Mouse (Mus musculus) liver, embryonic 14 days (tissue): ENCODE measurements around the gene Uqcc2. TPM values are rescaled to one million over a fixed set of nuclear protein-coding genes. Genes with fewer than 3 reads are reported as not detected.

Source experiments
- polyA plus RNA-seq: library from polyadenylated mRNA; depleted of rRNA; stranded (reverse); fragments of >200 nt; gene quantifications from 2 replicates; pipeline ENCODE4 v1.2.3, GENCODE M21; 2012; rRNA removed

Gene Uqcc2
- 131 TPM in 2 replicates for polyA plus RNA-seq

GRCm38 (mm10) chr17:27133551-27134141 lies at the start of gene Uqcc2:
TSS of gene Uqcc2 (minus strand) at chr17:27133916.

GRCm38 (mm10) chr17:27167545-27167944 lies 33.8 kb upstream of the Uqcc2 start, which contains the start of gene Ip6k3:
TSS of gene Ip6k3 (minus strand) at chr17:27167795.

Other genes with a start within 250 kb of the Uqcc2 start
- 12.9 and 13.6 TPM in 2 replicates for gene Kifc5b, start 216.8 kb downstream of the Uqcc2 start, polyA plus RNA-seq
- gene Phf1, start 200.9 kb downstream of the Uqcc2 start, polyA plus RNA-seq, result 6.1 and 6.2 TPM in 2 replicates
- 51.5 and 59.9 TPM in 2 replicates for gene Cuta, start 194.3 kb downstream of the Uqcc2 start, polyA plus RNA-seq
- gene Syngap1, start 192.7 kb downstream of the Uqcc2 start, polyA plus RNA-seq, result 2.9 TPM in 2 replicates
- gene Zbtb9, start 160.7 kb downstream of the Uqcc2 start, polyA plus RNA-seq, result 4.1 and 4.7 TPM in 2 replicates
- gene Bak1, start 104.9 kb downstream of the Uqcc2 start, polyA plus RNA-seq, result 15.9 and 18.3 TPM in 2 replicates
- gene Itpr3, start 76.6 kb downstream of the Uqcc2 start, polyA plus RNA-seq, result 0.75 and 0.99 TPM in 2 replicates
- 0.02 and 0.05 TPM in 2 replicates for gene Ip6k3, start 33.9 kb upstream of the Uqcc2 start, polyA plus RNA-seq
- 15.8 and 16.0 TPM in 2 replicates for gene Lemd2, start 70.6 kb upstream of the Uqcc2 start, polyA plus RNA-seq